Mouse (Mus musculus) naive thymus-derived CD4-positive, alpha-beta T cell, adult 2 months (primary cell): ENCODE results near the gene Rgs9.
"Not testable (repeated sequence)": the region's sequence is repeated elsewhere in the genome, so short reads cannot be mapped to it uniquely, and the experiment has no call there.

ENCODE experiments used
- DNase-seq: peaks from one replicate; pipeline ENCODE4 v3.0.0-alpha.2; 2011; ENCODE audit warnings: low read depth

Gene Rgs9

GRCm38 (mm10) chr11:109297710-109298375, at the start of gene Rgs9:
Gene Rgs9 (minus strand): TSS chr11:109298129.
- DNase-seq, result peak; percentile 93

GRCm38 (mm10) chr11:109347242-109347959, 49.5 kb upstream of the Rgs9 start:
- DNase-seq, result peak; percentile 75

- DNase-seq, result peak; percentile 66
These were observed 46.2 kb upstream of the Rgs9 start for GRCm38 (mm10) chr11:109343991-109344599.

GRCm38 (mm10) chr11:109343558-109343957, 45.6 kb upstream of the Rgs9 start:
- DNase-seq, result no peak

- not testable (repeated sequence) for DNase-seq
These were observed 44.7 kb upstream of the Rgs9 start for GRCm38 (mm10) chr11:109342666-109343065.

GRCm38 (mm10) chr11:109340541-109340940, 42.6 kb upstream of the Rgs9 start:
- DNase-seq, result no peak

- DNase-seq, result no peak
These were observed 41.4 kb upstream of the Rgs9 start for GRCm38 (mm10) chr11:109339155-109339938.

- DNase-seq, result no peak
These were observed 38.0 kb upstream of the Rgs9 start for GRCm38 (mm10) chr11:109335890-109336289.

GRCm38 (mm10) chr11:109334773-109335172, 36.8 kb upstream of the Rgs9 start:
- no peak for DNase-seq

- DNase-seq, result no peak
These were observed 34.8 kb upstream of the Rgs9 start for GRCm38 (mm10) chr11:109332722-109333121.

- DNase-seq, result peak; percentile 97
These were observed 33.5 kb upstream of the Rgs9 start for GRCm38 (mm10) chr11:109331424-109331824.

- no peak for DNase-seq
These were observed 32.9 kb upstream of the Rgs9 start for GRCm38 (mm10) chr11:109330706-109331393.

- no peak for DNase-seq
These were observed 31.4 kb upstream of the Rgs9 start for GRCm38 (mm10) chr11:109329331-109329730.

GRCm38 (mm10) chr11:109327952-109328351, 30.0 kb upstream of the Rgs9 start:
- DNase-seq, result no peak

- no peak for DNase-seq
These were observed 29.5 kb upstream of the Rgs9 start for GRCm38 (mm10) chr11:109327381-109327780.

GRCm38 (mm10) chr11:109326270-109326669, 28.3 kb upstream of the Rgs9 start:
- DNase-seq, result no peak

GRCm38 (mm10) chr11:109320361-109320933, 22.5 kb upstream of the Rgs9 start:
- no peak for DNase-seq

GRCm38 (mm10) chr11:109319946-109320345, 22.0 kb upstream of the Rgs9 start:
- DNase-seq, result no peak

GRCm38 (mm10) chr11:109319471-109319870, 21.5 kb upstream of the Rgs9 start:
- no peak for DNase-seq

GRCm38 (mm10) chr11:109316921-109317320, 19.0 kb upstream of the Rgs9 start:
- DNase-seq, result peak; percentile 64

- peak; percentile 73 for DNase-seq
These were observed 14.1 kb upstream of the Rgs9 start for GRCm38 (mm10) chr11:109311885-109312605.
